Mouse (Mus musculus) left cerebral cortex, adult 18-20 months (tissue): ENCODE results near the gene Cpne8. TPM values are rescaled to one million over a fixed set of nuclear protein-coding genes. Genes with fewer than 3 reads are reported as not detected.

Experiments
- DNase-seq, 2 experiments: peaks; one replicate each; pipeline ENCODE4 v3.0.0; 2021 to 2022; ENCODE audit warnings: low spot score in 2 of 2, mixed read lengths in 1 of 2
- long read RNA-seq, 2 experiments: library from polyadenylated mRNA; stranded (forward); transcript quantifications; one replicate each; pipeline ENCODE4 v2.0.0; 2021
- total RNA-seq, 2 experiments: library from RNA; stranded (reverse); gene quantifications; 2 replicates each; pipeline ENCODE4 v1.2.3; 2021

Cpne8 gene
- total RNA-seq = 10 to 100 TPM; 21.4 to 24.8 TPM
- long read RNA-seq, experiment 1, transcript Cpne8-202 (20 exons, 3,366 nt) = major isoform, 7 of 20 reads
- long read RNA-seq, experiment 1, partial matches to known transcripts = 4 of 20 reads
- long read RNA-seq, experiment 1, other reads (novel, unspliced or antisense) = 4 of 20 reads
- long read RNA-seq, experiment 2, transcript Cpne8-202 (20 exons, 3,366 nt) = major isoform, 14 of 22 reads
- long read RNA-seq, experiment 2, partial matches to known transcripts = 1 of 22 reads
- long read RNA-seq, experiment 2, other reads (novel, unspliced or antisense) = 3 of 22 reads

GRCm38 (mm10) chr15:90678985-90679759 lies at the start of gene Cpne8:
TSS of gene Cpne8 (minus strand) at chr15:90679432.
- peak; percentile 58 to 59 for DNase-seq

GRCm38 (mm10) chr15:90717717-90718116 lies 38.5 kb upstream of the Cpne8 start:
- DNase-seq = no peak

- DNase-seq = no peak
These were observed 30.1 kb upstream of the Cpne8 start for GRCm38 (mm10) chr15:90709296-90709695.

- no peak for DNase-seq
These were observed 25.1 kb upstream of the Cpne8 start for GRCm38 (mm10) chr15:90704314-90704713.

- DNase-seq = no peak
These were observed 24.4 kb upstream of the Cpne8 start for GRCm38 (mm10) chr15:90703502-90704232.

- DNase-seq = no peak
These were observed 7.5 kb upstream of the Cpne8 start for GRCm38 (mm10) chr15:90686770-90687169.

GRCm38 (mm10) chr15:90679760-90680579 lies 738 bp upstream of the Cpne8 start:
- peak; percentile 70 to 77 for DNase-seq

GRCm38 (mm10) chr15:90678488-90678887 lies 744 bp downstream of the Cpne8 start:
- peak; percentile 11 to 30 for DNase-seq

GRCm38 (mm10) chr15:90669494-90669893 lies 9.7 kb downstream of the Cpne8 start:
- DNase-seq = no peak

- no peak for DNase-seq
These were observed 12.3 kb downstream of the Cpne8 start for GRCm38 (mm10) chr15:90666893-90667292.

GRCm38 (mm10) chr15:90664615-90665014 lies 14.6 kb downstream of the Cpne8 start:
- DNase-seq = no peak

GRCm38 (mm10) chr15:90663631-90664030 lies 15.6 kb downstream of the Cpne8 start:
- DNase-seq = no peak

- no peak for DNase-seq
These were observed 18.5 kb downstream of the Cpne8 start for GRCm38 (mm10) chr15:90660723-90661122.

GRCm38 (mm10) chr15:90658053-90658452 lies 21.2 kb downstream of the Cpne8 start:
- no peak for DNase-seq

- peak; percentile 22 to 45 for DNase-seq
These were observed 22.7 kb downstream of the Cpne8 start for GRCm38 (mm10) chr15:90656521-90656920.

- DNase-seq = no peak
These were observed 32.1 kb downstream of the Cpne8 start for GRCm38 (mm10) chr15:90647011-90647577.

- DNase-seq = no peak
These were observed 32.9 kb downstream of the Cpne8 start for GRCm38 (mm10) chr15:90646326-90646725.

GRCm38 (mm10) chr15:90645828-90646227 lies 33.4 kb downstream of the Cpne8 start:
- DNase-seq = no peak

- DNase-seq = no peak
These were observed 55.0 kb downstream of the Cpne8 start for GRCm38 (mm10) chr15:90624201-90624600.

- DNase-seq = no peak
These were observed 57.2 kb downstream of the Cpne8 start for GRCm38 (mm10) chr15:90622005-90622404.

GRCm38 (mm10) chr15:90619736-90620135 lies 59.5 kb downstream of the Cpne8 start:
- DNase-seq = no peak
